Mouse (Mus musculus) right cerebral cortex, postnatal 36 days (tissue): ENCODE measurements around the gene Trim62.

Source experiments
- DNase-seq, 2 experiments: peaks; one replicate each; pipeline ENCODE4 v3.0.0; 2022; ENCODE audit warnings: low spot score in 2 of 2, mixed read lengths in 1 of 2

Gene Trim62

DNA sequence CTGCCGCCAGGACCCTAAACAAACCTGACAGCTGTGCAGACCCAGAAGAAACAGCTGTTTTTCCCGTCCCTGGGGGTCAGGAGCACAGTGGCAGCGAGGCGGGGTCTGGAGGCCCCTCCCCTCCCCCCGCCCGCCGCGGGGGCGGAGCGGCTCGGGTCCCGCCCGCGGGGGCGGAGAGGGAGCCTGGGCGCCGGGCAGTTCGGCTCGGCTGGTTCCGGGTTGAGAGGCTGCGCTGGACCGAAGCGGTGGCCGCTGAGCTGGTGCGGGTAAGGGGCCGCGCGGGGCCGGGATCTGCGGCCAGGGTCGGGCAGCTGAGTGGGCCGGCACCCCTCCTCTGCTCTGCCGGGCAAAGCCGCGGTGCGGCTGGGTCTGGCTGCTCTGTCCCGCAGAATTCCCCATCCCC lies at the start of gene Trim62:
Gene Trim62, plus strand, starts transcription at position 202 of the 403 bp plus-strand sequence.
- peak; percentile 30 to 42 for DNase-seq

DNA sequence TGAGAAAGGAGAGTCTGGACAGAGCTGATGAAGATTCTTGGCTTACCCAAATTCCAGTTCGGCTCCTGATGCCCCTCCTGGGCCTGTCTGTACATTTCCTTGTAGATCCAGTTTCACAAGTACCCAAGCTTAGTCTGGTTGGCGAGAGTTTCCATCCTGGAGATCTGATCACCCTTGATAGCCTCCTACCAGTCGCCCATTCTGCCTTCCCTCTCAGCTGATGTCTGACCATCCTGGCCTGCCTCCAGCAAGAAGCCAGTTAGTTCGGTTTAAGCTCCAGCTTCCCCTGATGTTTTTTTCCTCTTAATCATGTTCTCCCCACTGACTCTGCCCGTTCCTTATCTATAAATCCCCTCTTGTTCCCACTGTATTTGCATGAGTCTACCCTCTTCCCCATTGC lies 45.2 kb upstream of the Trim62 start:
- DNase-seq: no peak

- DNase-seq: no peak
Observed at GRCm38 (mm10) chr4:128839811-128840738, 43.3 kb upstream of the Trim62 start.

GRCm38 (mm10) chr4:128841259-128841658 lies 42.1 kb upstream of the Trim62 start:
- no peak for DNase-seq

GRCm38 (mm10) chr4:128844566-128844965 lies 38.8 kb upstream of the Trim62 start:
- no peak for DNase-seq

- DNase-seq: no peak
Observed at GRCm38 (mm10) chr4:128845367-128845973, 37.9 kb upstream of the Trim62 start.

DNA sequence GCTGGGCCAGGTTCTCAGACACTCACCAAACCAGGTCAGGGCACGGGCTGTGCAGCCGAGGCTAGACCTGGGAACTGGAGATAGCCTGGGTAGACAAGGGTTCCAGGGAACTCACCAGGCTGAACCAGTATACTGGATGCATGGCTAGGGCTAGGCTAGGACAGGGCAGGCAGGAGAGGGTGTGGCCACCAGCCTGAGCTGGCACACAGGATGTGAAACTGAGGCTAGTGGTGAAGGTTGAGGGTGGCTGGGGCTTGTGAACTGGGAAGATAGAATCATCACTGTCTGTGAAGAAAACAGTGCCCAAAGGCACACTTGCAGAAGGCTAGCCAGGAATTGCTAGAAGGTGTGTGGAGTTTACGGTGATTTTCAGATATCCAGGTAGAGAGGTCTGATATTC lies 34.4 kb upstream of the Trim62 start:
- DNase-seq: no peak

DNA sequence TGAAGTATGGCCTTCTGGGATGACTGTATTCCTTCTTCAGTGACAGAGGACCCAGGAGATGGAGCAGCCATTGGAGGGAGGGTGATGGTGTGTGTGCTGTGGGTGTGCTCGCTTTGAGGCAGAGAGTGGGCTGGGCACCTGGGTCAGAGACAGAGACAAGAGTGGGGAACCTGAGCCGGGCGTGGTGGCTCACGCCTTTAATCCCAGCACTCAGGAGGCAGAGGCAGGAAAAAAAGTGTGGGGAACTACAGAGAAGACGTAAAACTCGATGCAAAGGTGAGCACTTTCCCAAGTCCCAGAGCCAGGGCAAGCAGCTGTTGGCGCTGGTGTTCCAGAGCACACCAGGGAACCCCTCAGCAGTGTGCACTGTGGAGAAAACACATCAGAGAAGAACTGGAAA lies 33.7 kb upstream of the Trim62 start:
- DNase-seq: no peak

GRCm38 (mm10) chr4:128852266-128852887 lies 31.0 kb upstream of the Trim62 start:
- DNase-seq: no peak

- no peak for DNase-seq
Observed at GRCm38 (mm10) chr4:128853117-128853516, 30.3 kb upstream of the Trim62 start.

GRCm38 (mm10) chr4:128855613-128856040 lies 27.8 kb upstream of the Trim62 start:
- DNase-seq: no peak

GRCm38 (mm10) chr4:128857212-128857611 lies 26.2 kb upstream of the Trim62 start:
- no peak for DNase-seq

- DNase-seq: peak; percentile 35 to 48
Observed at GRCm38 (mm10) chr4:128858226-128858625, 25.2 kb upstream of the Trim62 start.

GRCm38 (mm10) chr4:128858878-128859277 lies 24.5 kb upstream of the Trim62 start:
- DNase-seq: no peak

GRCm38 (mm10) chr4:128872992-128873391 lies 10.4 kb upstream of the Trim62 start:
- peak; percentile 30 to 41 for DNase-seq

GRCm38 (mm10) chr4:128874062-128874461 lies 9.3 kb upstream of the Trim62 start:
- no peak for DNase-seq

DNA sequence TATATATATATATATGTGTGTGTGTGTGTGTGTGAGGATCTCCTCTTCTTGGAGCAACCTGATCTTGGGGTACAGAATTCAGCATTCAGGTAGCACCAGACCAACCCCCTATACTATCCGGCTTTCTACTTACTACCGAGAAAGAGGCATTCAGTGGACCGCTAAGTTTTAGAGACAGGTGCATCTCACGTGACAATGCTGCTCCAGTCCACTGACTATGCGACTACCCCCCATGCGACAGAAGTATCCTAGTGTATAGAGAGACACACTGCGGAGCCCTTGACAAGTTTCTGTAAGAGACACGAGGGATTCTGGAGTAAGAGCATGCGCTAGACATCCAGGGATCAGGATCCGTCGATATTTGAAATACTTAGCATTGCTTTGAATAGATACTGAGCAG lies 7.9 kb upstream of the Trim62 start:
- no peak for DNase-seq

- DNase-seq: no peak
Observed at GRCm38 (mm10) chr4:128877520-128877919, 5.9 kb upstream of the Trim62 start.

DNA sequence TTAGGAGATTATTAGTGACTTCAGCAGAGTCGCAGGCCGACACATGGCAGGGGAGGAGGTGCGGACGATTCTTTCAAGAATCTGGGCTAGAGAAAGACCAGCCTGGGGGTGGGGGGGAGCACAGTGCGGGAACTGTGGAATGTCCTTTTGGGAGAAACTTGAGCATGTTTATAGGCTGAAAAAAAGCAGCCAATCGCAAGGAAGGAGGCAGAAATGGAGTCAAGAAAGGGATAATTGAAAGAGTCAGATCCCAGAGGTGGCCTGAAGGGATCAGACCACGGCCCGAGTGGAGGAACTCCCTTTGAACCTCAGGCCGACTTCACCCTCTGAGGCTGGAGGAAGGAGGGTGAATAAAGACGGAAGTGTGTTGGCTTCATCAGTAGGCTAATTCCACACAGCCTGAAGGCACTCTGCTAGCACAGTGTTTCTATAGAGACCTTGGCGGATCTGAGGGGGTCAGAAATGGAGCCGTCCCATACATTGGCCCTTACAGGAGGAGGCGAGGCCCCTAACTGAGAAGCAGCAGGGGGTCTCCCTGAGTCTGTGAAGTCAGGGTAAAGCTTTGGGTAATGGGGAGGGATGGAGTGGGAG lies 4.4 kb upstream of the Trim62 start:
- no peak for DNase-seq

DNA sequence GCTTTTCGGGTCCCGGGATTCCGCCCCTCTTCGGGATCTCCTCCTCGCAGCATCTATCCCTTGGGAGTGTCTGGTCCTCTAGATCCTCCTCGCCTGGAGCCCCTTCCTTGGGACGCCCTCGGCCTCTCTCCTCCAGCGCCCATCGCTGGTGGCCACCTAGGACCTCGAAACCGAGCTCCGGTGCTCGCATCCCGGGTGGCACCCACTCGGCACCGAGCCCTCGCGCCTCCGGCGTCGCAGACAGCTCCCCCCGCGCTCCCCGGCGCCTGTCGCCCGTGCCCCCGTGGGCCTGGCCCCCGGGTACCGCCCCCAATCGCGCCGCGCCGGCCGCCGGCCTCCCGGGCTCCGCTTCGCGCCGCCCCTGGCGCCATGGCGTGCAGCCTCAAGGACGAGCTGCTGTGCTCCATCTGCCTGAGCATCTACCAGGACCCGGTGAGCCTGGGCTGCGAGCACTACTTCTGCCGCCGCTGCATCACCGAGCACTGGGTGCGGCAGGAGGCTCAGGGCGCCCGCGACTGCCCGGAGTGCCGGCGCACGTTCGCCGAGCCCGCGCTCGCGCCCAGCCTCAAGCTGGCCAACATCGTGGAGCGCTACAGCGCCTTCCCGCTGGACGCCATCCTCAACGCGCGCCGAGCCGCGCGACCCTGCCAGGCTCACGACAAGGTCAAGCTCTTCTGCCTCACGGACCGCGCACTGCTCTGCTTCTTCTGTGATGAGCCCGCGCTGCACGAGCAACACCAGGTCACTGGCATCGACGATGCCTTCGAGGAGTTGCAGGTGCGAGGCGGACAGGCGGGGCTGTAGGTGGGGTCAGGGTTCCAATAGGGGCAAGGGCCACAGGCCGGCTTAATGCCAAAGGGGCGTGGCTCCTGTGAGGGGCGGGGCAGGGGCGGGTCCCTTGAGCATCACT lies 676 bp downstream of the Trim62 start:
- DNase-seq: peak in 1 of 2 experiments; percentile 33

DNA sequence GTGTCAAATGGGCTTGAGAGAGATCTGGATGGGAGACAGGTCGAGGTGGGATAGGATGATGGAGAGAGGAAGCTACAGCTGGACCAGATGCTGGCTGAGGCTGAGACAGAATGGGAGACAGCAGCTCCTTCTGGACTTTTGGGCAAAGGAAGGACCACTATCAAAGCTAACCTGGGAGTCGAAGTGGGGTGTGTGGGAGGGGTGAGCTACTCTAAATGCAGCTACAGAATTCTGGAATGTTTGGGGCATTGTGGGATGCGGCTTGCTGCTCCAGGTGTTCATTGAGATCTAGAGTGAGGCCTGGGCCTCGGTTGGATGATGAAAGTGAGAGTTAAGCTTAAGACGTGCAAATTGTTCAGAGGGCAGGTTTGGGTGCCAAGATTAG lies 1.3 kb downstream of the Trim62 start:
- DNase-seq: no peak
